Mouse (Mus musculus): ENCODE measurements at regions not wholly inside any gene's neighbourhood (a gene's known extent, or its start where the extent isn't known, plus 50 kb on each side); places are given as distances from the start of the nearest gene placed in this dataset.

GRCm38 (mm10) chr9:92718337-92718736 lies 176.3 kb downstream of the Plod2 start:
- no peak for TF ChIP-seq POLR2A (IDR thresholded peaks at IDR 0.05; ENCODE audit: low read depth, low read length)
- no peak for TF ChIP-seq CTCF (IDR thresholded peaks at IDR 0.05; ENCODE audit: extremely low read depth, insufficient read length, insufficient replicate concordance, low read depth, low read length)

All from small intestine, adult 2 months (tissue).